Mouse (Mus musculus) thymus, adult 2 months (tissue): ENCODE measurements around the gene Otop2. TPM values are rescaled to one million over a fixed set of nuclear protein-coding genes. Genes with fewer than 3 reads are reported as not detected.
A peak's percentile ranks its signal among the peaks of the same experiment; 100 is the strongest.

Experiments used
- DNase-seq: peaks from one replicate; pipeline ENCODE4 v3.0.0; 2021
- H3K27ac ChIP-seq: fragments of 200-500 bp; 2 replicates; pipeline ENCODE4 v1.5.1; 2012; ENCODE audit warnings: low read length, control low read depth; ENCODE audit not compliant: control insufficient read depth, insufficient read depth
- H3K27me3 ChIP-seq: fragments of 200-500 bp; 2 replicates; pipeline ENCODE4 v1.6.1; 2012; ENCODE audit warnings: mild to moderate bottlenecking, low read length, moderate library complexity, mixed read lengths; ENCODE audit not compliant: control insufficient read depth, insufficient read depth
- H3K36me3 ChIP-seq: fragments of 200-500 bp; 2 replicates; pipeline ENCODE4 v1.6.1; 2012; ENCODE audit warnings: mild to moderate bottlenecking, low read length, moderate library complexity; ENCODE audit not compliant: control insufficient read depth, insufficient read depth
- H3K4me1 ChIP-seq: fragments of 200-500 bp; replicated peaks from 2 replicates; pipeline ENCODE4 v1.6.1; 2012; ENCODE audit warnings: low read length; ENCODE audit not compliant: control insufficient read depth, insufficient read depth
- H3K4me3 ChIP-seq: fragments of 200-500 bp; 2 replicates; pipeline ENCODE4 v1.5.1; 2012; ENCODE audit warnings: mild to moderate bottlenecking, low read length, control low read depth, moderate library complexity; ENCODE audit not compliant: control insufficient read depth, insufficient read depth
- CTCF ChIP-seq: fragments of 200-500 bp; IDR thresholded peaks from 2 replicates; pipeline ENCODE4 v1.5.1; 2012; ENCODE audit warnings: mild to moderate bottlenecking, control low read depth, low read length, moderate library complexity, borderline replicate concordance; ENCODE audit not compliant: control insufficient read depth, poor library complexity, insufficient read depth; ENCODE audit errors: extremely low read depth
- POLR2A ChIP-seq: fragments of 200-500 bp; IDR thresholded peaks from 2 replicates; pipeline ENCODE4 v1.6.1; 2012; ENCODE audit warnings: mild to moderate bottlenecking, low read length, control low read depth, moderate library complexity; ENCODE audit not compliant: control insufficient read depth, poor library complexity, insufficient read depth; ENCODE audit errors: extremely low read depth
- WGBS: fragments of 180-500 bp; shearing (Covaris S2); methylation state at CpG from one replicate; pipeline ENCODE4 v1.1.7; 2018; 5-methylcytosine and 5-hydroxymethylcytosine counted together
- polyA plus RNA-seq: library from polyadenylated mRNA; depleted of rRNA; stranded (reverse); fragments of >200 nt; gene quantifications from 2 replicates; pipeline ENCODE4 v1.2.3, GENCODE M21; 2012

Gene Otop2
- polyA plus RNA-seq, 1 experiment: 0.32 TPM

DNA sequence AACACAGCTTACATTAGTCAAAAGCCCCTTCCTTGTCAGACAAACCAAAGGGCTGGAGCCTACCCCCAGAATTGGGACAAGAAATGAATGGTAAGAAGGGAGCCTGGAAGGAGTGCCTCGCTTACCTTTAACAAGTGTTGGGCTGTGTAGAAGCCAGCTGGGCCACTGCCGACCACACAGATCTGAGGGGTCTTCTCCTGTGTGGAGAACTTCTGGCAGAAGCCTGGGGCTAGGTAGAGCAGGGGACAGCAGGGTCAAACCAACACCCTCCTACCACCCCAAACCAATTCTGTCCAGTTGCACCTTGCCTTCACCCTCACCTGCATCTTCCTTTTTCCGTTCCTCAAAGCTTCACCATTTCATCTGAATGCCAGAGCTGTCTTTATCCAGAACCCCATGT is 31.0 kb upstream of the Otop2 start:
- Histone ChIP-seq H3K27ac (no peak overlapping the region), H3K4me1 (peaks cover 13% of the 10 kb centered on the region), H3K36me3 (no peaks in the 10 kb centered on the region), H3K4me3 (no peak overlapping the region), H3K27me3 (no peaks in the 10 kb centered on the region)
- TF ChIP-seq CTCF (no peak), POLR2A (no peak)
- DNase-seq: no peak
- WGBS: 59% methylated on average over 3 of the region's 3 CpGs

- WGBS: under 1% methylated on average over 42 of the region's 42 CpGs
- peak within 1 kb of the TSS; percentile 56 for H3K4me3 ChIP-seq
Measured at GRCm38 (mm10) chr11:115276780-115277603, 30.0 kb upstream of the Otop2 start, which contains the start of gene Fdxr. Fdxr (minus strand) TSS chr11:115277050.

GRCm38 (mm10) chr11:115277604-115277975 is 29.4 kb upstream of the Otop2 start:
- TF ChIP-seq CTCF (no peak), POLR2A (no peak)
- no peak for DNase-seq
- Histone ChIP-seq H3K4me3 (peak overlapping the region; percentile 56), H3K36me3 (no peaks in the 10 kb centered on the region), H3K27ac (peak overlapping the region; percentile 52; the same call in 1 of the 2 replicates), H3K27me3 (no peaks in the 10 kb centered on the region), H3K4me1 (peaks cover 13% of the 10 kb centered on the region)
- 16% methylated on average over 7 of the region's 7 CpGs for WGBS

More at GRCm38 (mm10) chr11:115276780-115277603, 30.0 kb upstream of the Otop2 start, which contains the start of gene Fdxr:
- Histone ChIP-seq H3K27ac (peak within 1 kb of the TSS; percentile 52), H3K36me3 (no peaks in the 10 kb centered on the region), H3K4me1 (peaks cover 13% of the 10 kb centered on the region), H3K27me3 (no peaks in the 10 kb centered on the region)
- peak; percentile 98 for DNase-seq
- peak; percentile 75; the same call in 1 of the 2 replicates for TF ChIP-seq POLR2A
- TF ChIP-seq CTCF: 0 out of 2 replicates have a peak, but pooled peaks have one; percentile 16

GRCm38 (mm10) chr11:115278176-115278575 is 28.8 kb upstream of the Otop2 start:
- H3K4me3 ChIP-seq: no peak overlapping the region
- DNase-seq: no peak
- no peaks in the 10 kb centered on the region for H3K36me3 ChIP-seq
- H3K4me1 ChIP-seq: peaks cover 13% of the 10 kb centered on the region
- H3K27me3 ChIP-seq: no peaks in the 10 kb centered on the region
- TF ChIP-seq CTCF (no peak), POLR2A (no peak)
- no peak overlapping the region for H3K27ac ChIP-seq
- WGBS: 87% methylated on average over 6 of the region's 6 CpGs

DNA sequence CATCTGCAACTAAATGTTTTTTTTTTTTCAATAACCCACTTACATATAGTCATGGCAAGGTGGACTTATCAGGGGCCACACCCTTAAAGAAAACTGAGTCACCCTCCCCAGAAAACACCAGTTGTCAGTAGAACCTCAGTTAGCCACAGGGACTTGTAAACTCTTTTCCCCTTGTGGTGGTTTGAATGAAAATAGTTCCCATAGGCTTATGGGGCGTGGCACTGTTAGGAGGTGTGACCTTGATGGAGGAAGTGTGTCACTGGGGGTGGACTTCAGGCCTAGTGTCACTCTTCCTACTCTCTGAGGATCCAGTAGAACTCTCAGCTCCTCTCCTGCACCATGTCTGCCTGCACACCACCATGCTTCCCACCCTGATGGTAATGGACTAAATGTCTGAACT is 27.2 kb upstream of the Otop2 start:
- Histone ChIP-seq H3K27ac (no peak overlapping the region), H3K4me1 (peaks cover 13% of the 10 kb centered on the region), H3K27me3 (no peaks in the 10 kb centered on the region), H3K36me3 (no peaks in the 10 kb centered on the region), H3K4me3 (no peak overlapping the region)
- 81% methylated on average over 1 of the region's 1 CpGs for WGBS
- TF ChIP-seq CTCF (no peak), POLR2A (no peak)
- DNase-seq: no peak

DNA sequence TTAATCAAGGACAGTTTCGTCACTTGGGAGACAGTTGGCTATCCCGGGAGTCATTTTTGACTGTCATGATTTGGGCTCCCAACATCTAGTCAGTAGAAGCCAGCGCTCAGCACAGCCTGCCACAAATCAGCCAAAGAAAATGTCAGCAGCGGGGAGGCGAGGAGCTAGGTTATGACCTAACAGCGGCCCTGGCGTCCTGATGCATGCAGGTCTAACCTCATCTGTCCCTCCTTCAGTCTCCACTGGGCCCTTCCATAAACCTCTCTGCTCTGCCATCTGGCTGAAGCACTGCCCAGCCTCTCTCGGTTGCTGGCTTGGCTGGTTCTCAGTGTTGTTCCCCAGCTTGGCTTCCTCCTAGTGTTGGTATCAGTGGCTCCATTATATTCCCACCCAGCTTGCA is 24.7 kb upstream of the Otop2 start:
- DNase-seq: no peak
- Histone ChIP-seq H3K4me1 (peaks cover 18% of the 10 kb centered on the region), H3K27me3 (no peaks in the 10 kb centered on the region), H3K27ac (no peak overlapping the region), H3K4me3 (no peak overlapping the region), H3K36me3 (no peaks in the 10 kb centered on the region)
- WGBS: 90% methylated on average over 8 of the region's 8 CpGs
- TF ChIP-seq CTCF (no peak), POLR2A (no peak)
